Mouse (Mus musculus) G1E (cell line): Measurements from ENCODE around the gene Pom121l2. TPM values are rescaled to one million over a fixed set of nuclear protein-coding genes. Genes with fewer than 3 reads are reported as not detected.

Experiments
- ATAC-seq: 2 replicates; pipeline ENCODE4 v1.8.0; 2016; ENCODE audit warnings: mild to moderate bottlenecking; ENCODE audit not compliant: insufficient number of reproducible peaks, poor library complexity, low FRiP score, severe bottlenecking; ENCODE audit errors: extremely low read depth
- DNase-seq: peaks from one replicate; pipeline ENCODE4 v3.0.0; 2012; ENCODE audit warnings: low spot score
- H3K27me3 ChIP-seq: 2 replicates; pipeline ENCODE4 v1.6.1; 2012; ENCODE audit warnings: mild to moderate bottlenecking, low read length, inconsistent platforms; ENCODE audit not compliant: insufficient read depth
- H3K36me3 ChIP-seq: replicated peaks from 2 replicates; pipeline ENCODE3; 2012; ENCODE audit warnings: mild to moderate bottlenecking, inconsistent platforms
- H3K4me1 ChIP-seq: 2 replicates; pipeline ENCODE4 v1.6.1; 2012; ENCODE audit warnings: low read depth, low read length, inconsistent platforms, mixed read lengths; ENCODE audit not compliant: insufficient read depth
- H3K4me3 ChIP-seq: 2 replicates; pipeline ENCODE4 v1.5.1; 2012; ENCODE audit warnings: low read depth, mild to moderate bottlenecking, inconsistent platforms, low read length, moderate library complexity, mixed read lengths
- H3K9me3 ChIP-seq: replicated peaks from 2 replicates; pipeline ENCODE4 v1.6.1; 2012; ENCODE audit warnings: inconsistent platforms
- CTCF ChIP-seq: IDR thresholded peaks from 2 replicates; pipeline ENCODE4 v1.5.1; 2012; ENCODE audit warnings: low read depth, low read length, inconsistent platforms, mixed read lengths
- GATA1 ChIP-seq: IDR thresholded peaks from 2 replicates; pipeline ENCODE4 v1.6.1; 2012; ENCODE audit warnings: borderline replicate concordance, low read length, inconsistent platforms, mixed read lengths
- GATA2 ChIP-seq: IDR thresholded peaks from 2 replicates; pipeline ENCODE4 v1.6.1; 2012; ENCODE audit warnings: low read depth, low read length, inconsistent platforms, borderline replicate concordance
- POLR2AphosphoS5 ChIP-seq: IDR thresholded peaks from 2 replicates; pipeline ENCODE4 v1.6.1; 2012; ENCODE audit warnings: low read depth, low read length, inconsistent platforms; ENCODE audit not compliant: insufficient replicate concordance
- TAL1 ChIP-seq: conservative IDR thresholded peaks from 2 replicates; pipeline ENCODE4 v1.6.1; 2012; ENCODE audit warnings: low read depth, low read length, inconsistent platforms, mixed read lengths
- polyA plus RNA-seq: library from polyadenylated mRNA; stranded (reverse); fragments of >175 nt; gene quantifications from 2 replicates; pipeline ENCODE4 v1.2.3, GENCODE M21; 2012
- total RNA-seq, 2 experiments: library from RNA; stranded (forward) in 1 of 2; stranded (reverse) in 1 of 2; fragments of 200-1000 nt in 1 of 2; fragments of >200 nt in 1 of 2; fragmentation: Nextera tagmentation in 1 of 2; gene quantifications; 2 replicates each; pipeline ENCODE4 v1.2.3; 2014 to 2017

Pom121l2 gene
- total and polyA plus RNA-seq, 3 experiments, result not detected

DNA sequence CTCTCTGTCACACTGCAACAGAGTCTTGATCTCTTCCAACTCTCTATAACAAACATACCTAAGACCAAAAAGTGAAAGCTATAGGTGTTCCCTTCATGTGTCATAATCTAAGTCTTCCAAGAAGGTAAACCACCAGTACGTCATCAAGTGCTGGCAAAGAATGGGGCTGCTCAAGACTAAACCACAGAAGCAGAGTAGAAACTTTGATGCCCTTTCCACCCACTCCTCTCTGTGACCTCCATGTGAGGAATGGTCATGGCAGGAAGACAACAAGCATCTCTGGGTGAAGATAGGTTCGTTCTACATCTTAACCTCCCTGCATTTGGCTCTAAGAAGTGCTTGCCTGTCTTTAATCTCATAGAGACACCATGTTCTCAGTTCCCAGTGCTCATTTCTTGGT is 3.5 kb downstream of the Pom121l2 start:
- TF ChIP-seq GATA2, result no peak
- no peak for TF ChIP-seq CTCF
- no peak for TF ChIP-seq POLR2AphosphoS5
- TF ChIP-seq TAL1, result no peak
- TF ChIP-seq GATA1, result no peak
- no peak for ATAC-seq
- no peaks in the 10 kb centered on the region for H3K4me1 ChIP-seq
- peaks cover 56% of the 10 kb centered on the region for H3K27me3 ChIP-seq
- peaks cover 4% of the 10 kb centered on the region for H3K9me3 ChIP-seq
- no peak overlapping the region for H3K4me3 ChIP-seq
- DNase-seq, result no peak
- no peaks in the 10 kb centered on the region for H3K36me3 ChIP-seq

DNA sequence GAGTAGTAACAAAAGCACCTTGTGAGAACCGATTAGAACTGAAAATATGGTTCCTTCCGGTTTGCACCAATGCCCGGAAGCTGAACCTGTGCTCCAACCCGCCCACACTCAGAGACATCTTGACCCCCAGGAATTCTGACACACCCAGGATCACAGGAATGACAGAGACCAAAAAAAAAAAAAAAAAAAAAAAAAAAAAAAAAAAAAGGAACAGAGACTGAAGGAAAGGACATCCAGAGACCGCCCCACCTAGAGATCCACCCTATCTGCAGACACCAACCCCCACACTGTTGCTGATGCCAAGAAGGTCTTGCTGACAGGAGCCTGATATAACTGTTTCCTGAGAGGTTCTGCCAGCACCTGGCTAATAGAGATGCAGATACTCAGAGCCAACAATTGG is 11.6 kb downstream of the Pom121l2 start:
- DNase-seq, result no peak
- TF ChIP-seq GATA2, result no peak
- no peak for TF ChIP-seq GATA1
- no peak for TF ChIP-seq TAL1
- no peak for TF ChIP-seq POLR2AphosphoS5
- TF ChIP-seq CTCF, result no peak

DNA sequence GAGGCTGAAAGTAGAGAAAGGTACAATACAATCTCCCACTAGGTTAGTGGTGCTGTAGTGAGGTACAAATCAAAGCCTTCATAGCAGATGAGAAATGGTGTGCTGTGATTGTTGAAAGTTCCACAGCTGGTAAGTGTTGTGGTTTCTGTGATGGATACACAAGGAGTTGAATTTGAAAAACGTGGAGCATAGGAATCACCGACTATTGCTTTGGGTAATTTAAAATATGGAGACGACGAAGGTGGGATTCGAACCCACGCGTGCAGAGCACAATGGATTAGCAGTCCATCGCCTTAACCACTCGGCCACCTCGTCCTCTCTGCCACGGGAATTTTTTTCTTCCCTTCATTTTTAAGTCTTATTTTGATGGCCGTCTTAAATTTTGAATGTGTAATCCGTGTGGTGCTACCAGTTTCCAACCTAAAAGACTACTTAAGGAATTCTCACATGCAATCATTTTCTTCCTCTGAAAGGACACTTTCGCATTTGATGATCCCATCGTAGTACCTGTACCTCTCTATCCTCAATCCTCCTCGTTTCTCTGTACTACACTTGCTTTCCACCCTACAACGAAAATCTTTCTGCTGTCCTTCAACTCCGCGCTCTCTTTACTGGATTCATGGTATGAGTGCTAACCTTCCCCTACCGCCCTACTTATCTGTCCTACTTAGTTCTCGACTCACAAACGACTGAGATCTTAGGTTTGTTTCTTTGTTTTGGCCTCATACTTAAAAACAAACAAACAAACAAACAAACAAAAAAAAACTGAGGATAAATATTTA is 13.2 kb downstream of the Pom121l2 start:
- peaks cover 49% of the 10 kb centered on the region for H3K27me3 ChIP-seq
- H3K9me3 ChIP-seq, result peaks cover 11% of the 10 kb centered on the region
- TF ChIP-seq POLR2AphosphoS5 (no peak), GATA2 (no peak), CTCF (no peak), TAL1 (no peak), GATA1 (no peak)
- H3K36me3 ChIP-seq, result no peaks in the 10 kb centered on the region
- H3K4me3 ChIP-seq, result no peak overlapping the region; the same call in 1 of the 2 replicates
- ATAC-seq (no peak), DNase-seq (no peak)
- peaks cover 29% of the 10 kb centered on the region for H3K4me1 ChIP-seq

More for the DNA sequence above, 11.6 kb downstream of the Pom121l2 start:
- Histone ChIP-seq H3K36me3 (no peaks in the 10 kb centered on the region), H3K27me3 (peaks cover 38% of the 10 kb centered on the region), H3K4me1 (peaks cover 29% of the 10 kb centered on the region), H3K9me3 (peaks cover 11% of the 10 kb centered on the region), H3K4me3 (no peak overlapping the region)
- ATAC-seq, result no peak

DNA sequence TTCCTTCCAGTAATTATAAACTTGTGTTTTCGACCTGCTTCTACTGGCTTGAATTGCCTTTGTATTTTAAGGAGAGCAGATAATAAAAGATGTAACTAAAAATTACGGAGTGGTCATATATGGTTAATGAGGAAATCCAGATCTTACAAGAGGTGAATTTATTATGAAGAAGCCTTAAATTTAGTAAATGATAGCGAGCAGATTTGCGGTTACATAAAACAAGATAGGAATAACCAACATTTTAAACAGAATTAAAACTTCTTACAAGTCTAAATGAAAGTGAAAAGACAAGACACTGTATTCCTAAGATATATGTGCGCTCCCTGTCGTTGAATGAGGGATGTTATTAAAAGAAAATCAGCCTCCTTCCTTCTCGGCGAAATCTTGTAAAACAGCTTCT is 13.9 kb downstream of the Pom121l2 start:
- TF ChIP-seq CTCF, result no peak
- TF ChIP-seq GATA1, result no peak
- no peak for TF ChIP-seq POLR2AphosphoS5
- TF ChIP-seq GATA2, result no peak
- TF ChIP-seq TAL1, result no peak
- Histone ChIP-seq H3K4me3 (peak overlapping the region; percentile 66; the same call in 1 of the 2 replicates), H3K9me3 (peaks cover 11% of the 10 kb centered on the region), H3K4me1 (peaks cover 29% of the 10 kb centered on the region), H3K27me3 (peaks cover 54% of the 10 kb centered on the region), H3K36me3 (no peaks in the 10 kb centered on the region)
- DNase-seq, result no peak
- no peak for ATAC-seq

DNA sequence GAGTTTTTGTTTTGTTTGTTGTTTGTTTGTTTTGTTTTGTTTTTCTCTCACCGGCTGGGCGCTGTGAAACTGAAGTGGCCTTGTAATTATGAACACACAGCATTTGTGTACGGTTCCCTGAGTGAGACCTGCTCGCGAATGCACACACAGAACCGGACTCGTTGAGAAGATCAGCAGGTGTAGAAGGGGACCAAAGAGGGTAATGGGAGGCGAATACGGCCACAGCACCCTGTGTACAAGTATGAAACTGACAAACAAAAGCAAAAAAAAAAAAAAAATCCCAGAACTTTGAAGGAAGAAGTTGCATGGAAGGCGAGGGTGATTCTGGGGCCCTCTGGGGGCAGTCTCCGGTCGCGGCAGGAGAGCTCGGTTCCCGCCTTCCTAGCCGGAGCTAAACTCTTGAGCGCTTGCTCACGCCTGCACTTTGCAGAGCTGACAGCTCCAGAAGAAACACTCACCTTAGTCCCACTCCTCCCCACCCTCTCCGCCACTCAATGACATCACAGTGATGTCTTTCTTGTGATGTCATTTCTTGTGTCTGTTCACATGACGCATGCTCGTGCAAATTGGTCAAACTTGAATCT is 14.4 kb downstream of the Pom121l2 start:
- DNase-seq (no peak), ATAC-seq (no peak)
- TF ChIP-seq POLR2AphosphoS5, result no peak
- TF ChIP-seq GATA2, result no peak
- no peak for TF ChIP-seq CTCF
- no peak for TF ChIP-seq GATA1
- no peak for TF ChIP-seq TAL1
- peaks cover 29% of the 10 kb centered on the region for H3K4me1 ChIP-seq
- H3K36me3 ChIP-seq, result no peaks in the 10 kb centered on the region
- peak overlapping the region; percentile 66; the same call in 1 of the 2 replicates for H3K4me3 ChIP-seq
- H3K27me3 ChIP-seq, result peaks cover 54% of the 10 kb centered on the region
- H3K9me3 ChIP-seq, result peaks cover 9% of the 10 kb centered on the region

DNA sequence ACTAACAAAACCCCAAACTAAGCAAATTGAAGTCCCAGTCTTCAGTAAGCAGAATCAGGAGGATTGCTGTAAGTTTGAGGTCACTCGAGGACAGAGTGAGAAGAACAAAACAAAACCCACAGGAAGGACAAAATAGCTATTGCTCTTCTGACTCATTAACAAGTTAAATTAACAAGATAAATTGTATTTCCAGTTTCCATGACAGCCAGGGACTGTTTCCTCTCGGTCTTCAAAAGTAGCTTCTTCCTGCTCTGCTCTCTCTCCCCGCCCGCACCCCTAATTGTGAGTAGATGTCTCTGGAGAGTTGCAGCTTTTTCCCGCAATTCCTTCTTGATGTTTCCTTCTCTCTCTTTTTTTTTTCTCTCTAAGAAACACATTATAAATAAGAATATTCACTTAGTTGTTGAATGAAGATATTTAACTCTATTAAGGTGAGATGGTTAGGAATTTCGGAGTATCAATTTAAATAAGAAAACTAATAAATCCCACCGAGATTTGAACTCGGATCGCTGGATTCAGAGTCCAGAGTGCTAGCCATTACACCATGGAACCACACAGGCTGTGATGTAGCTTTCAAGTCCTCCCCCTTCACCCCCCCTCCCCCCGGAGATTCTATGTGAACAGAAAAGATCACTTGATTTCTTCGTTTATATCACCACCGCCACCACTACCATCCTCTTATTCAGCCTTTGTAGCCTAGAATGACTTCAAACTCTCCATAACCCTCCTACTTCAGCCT is 15.3 kb downstream of the Pom121l2 start:
- Histone ChIP-seq H3K4me3 (peak overlapping the region; percentile 66; the same call in 1 of the 2 replicates), H3K4me1 (peaks cover 32% of the 10 kb centered on the region), H3K9me3 (peaks cover 3% of the 10 kb centered on the region), H3K27me3 (peaks cover 55% of the 10 kb centered on the region), H3K36me3 (no peaks in the 10 kb centered on the region)
- no peak for TF ChIP-seq GATA2
- no peak for TF ChIP-seq GATA1
- no peak for DNase-seq
- ATAC-seq, result no peak
